Mouse (Mus musculus) kidney, adult 8-10 months (tissue): ENCODE measurements at regions not wholly inside any gene's neighbourhood (a gene's known extent, or its start where the extent isn't known, plus 50 kb on each side); places are given as distances from the start of the nearest gene placed in this dataset.

Experiments used
- DNase-seq, 2 experiments: peaks; one replicate each; pipeline ENCODE4 v3.0.0; 2022

DNA sequence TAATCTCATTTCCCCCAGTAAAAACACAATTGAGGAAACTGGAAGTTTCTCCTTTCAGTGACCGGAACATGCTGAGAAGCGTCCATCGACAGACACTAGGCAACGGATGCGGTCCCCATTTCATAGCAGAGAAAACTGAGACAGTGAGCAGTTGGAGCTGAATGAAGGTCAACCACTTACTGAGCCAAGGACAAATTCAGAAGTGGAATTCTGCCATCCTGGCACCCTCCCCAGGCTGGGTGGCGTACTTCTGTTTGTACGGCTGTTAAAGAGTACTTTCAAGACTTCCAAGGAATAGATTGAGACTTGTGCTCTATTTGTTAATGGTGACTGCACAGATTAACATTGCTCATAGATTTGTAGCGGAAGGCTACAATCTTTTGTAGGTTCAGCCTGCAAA, 54.2 kb upstream of the Bhlhe40 start:
- peak; percentile 83 to 85 for DNase-seq

DNA sequence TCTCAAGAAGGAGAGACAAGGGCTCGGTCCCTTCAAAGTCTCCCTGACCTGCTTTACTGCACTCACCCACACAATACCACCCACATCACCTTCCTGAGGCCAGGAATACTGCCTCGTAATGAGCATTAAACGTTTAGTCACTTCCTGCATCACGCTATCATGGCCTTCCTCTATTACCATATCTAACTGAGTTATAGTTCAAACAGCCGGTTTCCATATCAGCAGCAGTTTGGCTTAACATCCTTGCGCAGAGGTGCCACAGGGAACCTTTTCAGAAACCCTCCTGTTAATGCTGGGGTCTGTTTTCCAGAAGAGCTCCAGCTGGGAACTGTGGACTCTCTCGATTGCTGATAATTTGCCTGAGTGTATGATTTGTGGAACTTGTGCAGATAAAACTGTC, 52.1 kb upstream of the Bhlhe40 start:
- no peak for DNase-seq
